Comparison of ENCODE assay signal across 15 mouse cellular contexts in the genomic region with DNA sequence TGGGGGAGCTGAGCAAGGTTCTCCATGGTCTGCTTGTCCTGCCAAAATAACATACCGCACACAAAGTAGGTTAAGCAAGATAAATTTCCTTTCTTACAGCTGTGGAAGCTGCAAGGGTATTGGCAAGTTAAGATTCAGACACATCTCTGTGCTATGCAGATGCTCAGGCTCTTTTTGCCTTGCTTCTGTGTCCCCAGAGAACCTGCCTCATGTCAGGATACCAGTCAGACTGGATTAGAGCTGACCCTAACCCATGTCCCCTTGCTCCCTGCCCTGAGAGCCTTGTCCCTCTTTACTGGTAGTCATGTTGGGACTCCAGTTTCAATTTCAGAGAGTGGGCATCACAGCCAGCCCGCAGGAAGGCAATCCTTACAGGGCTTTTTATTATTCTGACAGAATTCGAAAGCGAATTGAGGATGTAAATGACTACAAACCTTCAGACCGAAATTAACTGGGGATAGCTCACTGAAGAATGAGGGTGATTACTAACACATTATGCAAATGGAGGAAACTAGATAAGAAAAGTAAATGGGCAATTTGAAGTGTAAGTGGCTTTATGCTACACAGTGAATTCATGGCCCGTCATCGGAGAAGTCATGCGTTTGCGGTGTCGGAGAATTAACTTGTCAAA. TPM values are rescaled to one million over a fixed set of nuclear protein-coding genes. Genes with fewer than 3 reads are reported as not detected.
DNase-seq lines count a peak whose midpoint lies in the region; ATAC-seq and TF ChIP-seq lines count a peak whose summit lies in the region.
"Had no signal": no experiment of that assay in that cellular context is flagged by ENCODE, and none has a peak within 500 bp of the region (broad histone marks: within the 10 kb centered on the region; RNA-seq: fewer than 3 reads in every experiment).

No protein-coding gene starts in this region.

- no peak overlapping the region for H3K4me3 ChIP-seq in hindbrain, embryonic 14.5 days (replicated peaks; ENCODE audit: low read length)
- no peak overlapping the region for H3K4me3 ChIP-seq in hindbrain, embryonic 12.5 days
- H3K4me3 ChIP-seq in midbrain, embryonic 15.5 days: no peak overlapping the region
- no peak overlapping the region for H3K4me3 ChIP-seq in midbrain, postnatal 0 days (ENCODE audit: low read depth, low read length)
- no peak overlapping the region for H3K4me3 ChIP-seq in neural tube, embryonic 15.5 days (replicated peaks)
- H3K4me3 ChIP-seq: limb, embryonic 10.5 days; liver, embryonic 15.5 days; myocyte had no signal

- peak; percentile 75 for ATAC-seq in hindbrain, embryonic 14.5 days (ENCODE audit: low FRiP score)
- ATAC-seq in hindbrain, embryonic 12.5 days (ENCODE audit: low FRiP score): no peak
- ATAC-seq in midbrain, embryonic 15.5 days (replicated peaks): no peak
- ATAC-seq in midbrain, postnatal 0 days (ENCODE audit: low FRiP score): no peak
- ATAC-seq in common myeloid progenitor, adult 5-6 weeks (replicated peaks; ENCODE audit: low read depth, poor library complexity, severe bottlenecking): peak; percentile 57
- peak; percentile 56; the same call in 1 of the 2 replicates for ATAC-seq in neural tube, embryonic 15.5 days (ENCODE audit: low FRiP score)

- no peaks in the 10 kb centered on the region for H3K27me3 ChIP-seq in hindbrain, embryonic 14.5 days (ENCODE audit: control insufficient read depth, insufficient read depth, low read length)
- H3K27me3 ChIP-seq in hindbrain, embryonic 12.5 days: no peaks in the 10 kb centered on the region
- H3K27me3 ChIP-seq in midbrain, embryonic 15.5 days (replicated peaks): no peaks in the 10 kb centered on the region
- no peaks in the 10 kb centered on the region for H3K27me3 ChIP-seq in midbrain, postnatal 0 days (ENCODE audit: insufficient read depth, low read length)
- no peaks in the 10 kb centered on the region for H3K27me3 ChIP-seq in neural tube, embryonic 15.5 days (replicated peaks)
- H3K27me3 ChIP-seq: liver, embryonic 15.5 days had no signal

- H3K9ac ChIP-seq in hindbrain, embryonic 14.5 days: no peak overlapping the region
- no peak overlapping the region for H3K9ac ChIP-seq in hindbrain, embryonic 12.5 days
- no peak overlapping the region for H3K9ac ChIP-seq in midbrain, embryonic 15.5 days
- H3K9ac ChIP-seq in midbrain, postnatal 0 days (replicated peaks; ENCODE audit: low read length, poor library complexity, severe bottlenecking): no peak overlapping the region
- H3K9ac ChIP-seq in neural tube, embryonic 15.5 days (replicated peaks): no peak overlapping the region
- H3K9ac ChIP-seq: liver, embryonic 15.5 days had no signal

- 0 out of 2 replicates have a peak, but pooled peaks cover 8% of the 10 kb centered on the region for H3K4me1 ChIP-seq in hindbrain, embryonic 14.5 days (replicated peaks; ENCODE audit: control insufficient read depth, insufficient read depth, low read length)
- peaks cover 10% of the 10 kb centered on the region; the same call in 1 of the 2 replicates for H3K4me1 ChIP-seq in hindbrain, embryonic 12.5 days
- H3K4me1 ChIP-seq in midbrain, embryonic 15.5 days: no peaks in the 10 kb centered on the region
- H3K4me1 ChIP-seq in midbrain, postnatal 0 days (ENCODE audit: insufficient read depth, low read length): 0 out of 2 replicates have a peak, but pooled peaks cover 2% of the 10 kb centered on the region
- peaks cover 11% of the 10 kb centered on the region for H3K4me1 ChIP-seq in neural tube, embryonic 15.5 days
- H3K4me1 ChIP-seq: limb, embryonic 10.5 days had no signal

- no peak for DNase-seq in hindbrain, embryonic 14.5 days (ENCODE audit: low spot score)
- DNase-seq in midbrain, postnatal 0 days (ENCODE audit: low spot score): no peak
- DNase-seq in left cerebral cortex, postnatal 4 days: no peak
- no peak for DNase-seq in urinary bladder, postnatal 4 days (ENCODE audit: low spot score in 2 of 2)
- DNase-seq: adrenal gland, adult 2 months; cerebellum, postnatal 36 days; spleen, adult 18-20 months had no signal

- H3K36me3 ChIP-seq in hindbrain, embryonic 14.5 days (replicated peaks; ENCODE audit: control insufficient read depth, insufficient read depth): no peaks in the 10 kb centered on the region
- no peaks in the 10 kb centered on the region for H3K36me3 ChIP-seq in hindbrain, embryonic 12.5 days
- no peaks in the 10 kb centered on the region for H3K36me3 ChIP-seq in midbrain, embryonic 15.5 days (replicated peaks)
- H3K36me3 ChIP-seq in midbrain, postnatal 0 days (ENCODE audit: insufficient read depth, low read length): no peaks in the 10 kb centered on the region
- no peaks in the 10 kb centered on the region for H3K36me3 ChIP-seq in neural tube, embryonic 15.5 days
- H3K36me3 ChIP-seq: limb, embryonic 10.5 days; liver, embryonic 15.5 days had no signal

- no peak for TF ChIP-seq CTCF in midbrain, postnatal 0 days (IDR thresholded peaks at IDR 0.05)

- H3K4me2 ChIP-seq in hindbrain, embryonic 14.5 days (replicated peaks): no peak overlapping the region
- no peak overlapping the region for H3K4me2 ChIP-seq in hindbrain, embryonic 12.5 days (replicated peaks)
- H3K4me2 ChIP-seq in midbrain, embryonic 15.5 days: no peak overlapping the region
- no peak overlapping the region for H3K4me2 ChIP-seq in midbrain, postnatal 0 days (ENCODE audit: low read depth, low read length, poor library complexity, severe bottlenecking)
- no peak overlapping the region for H3K4me2 ChIP-seq in neural tube, embryonic 15.5 days
- H3K4me2 ChIP-seq: liver, embryonic 15.5 days had no signal

- H3K27ac ChIP-seq in hindbrain, embryonic 14.5 days: no peak overlapping the region
- H3K27ac ChIP-seq in hindbrain, embryonic 12.5 days: no peak overlapping the region
- H3K27ac ChIP-seq in midbrain, embryonic 15.5 days: 0 out of 2 replicates have a peak overlapping the region, but pooled peaks have one; percentile 8
- no peak overlapping the region for H3K27ac ChIP-seq in midbrain, postnatal 0 days (ENCODE audit: low read depth, low read length)
- H3K27ac ChIP-seq in neural tube, embryonic 15.5 days (replicated peaks): no peak overlapping the region
- H3K27ac ChIP-seq: limb, embryonic 10.5 days; liver, embryonic 15.5 days; macrophage had no signal

- intact Hi-C loops in left cerebral cortex, postnatal 4 days (cut with DNase I): no loop called here

- 64% methylated on average over 10 of the region's 10 CpGs for WGBS in hindbrain, embryonic 14.5 days
- WGBS in hindbrain, embryonic 12.5 days: 75% methylated on average over 10 of the region's 10 CpGs
- 75% methylated on average over 10 of the region's 10 CpGs for WGBS in midbrain, embryonic 15.5 days
- 75% methylated on average over 10 of the region's 10 CpGs for WGBS in midbrain, postnatal 0 days
- WGBS in neural tube, embryonic 15.5 days: 57% methylated on average over 10 of the region's 10 CpGs

- no peaks in the 10 kb centered on the region for H3K9me3 ChIP-seq in hindbrain, embryonic 14.5 days (ENCODE audit: control insufficient read depth, low read length)
- no peaks in the 10 kb centered on the region for H3K9me3 ChIP-seq in hindbrain, embryonic 12.5 days (replicated peaks)
- H3K9me3 ChIP-seq in midbrain, embryonic 15.5 days: no peaks in the 10 kb centered on the region
- H3K9me3 ChIP-seq in midbrain, postnatal 0 days (ENCODE audit: low read length): no peaks in the 10 kb centered on the region
- no peaks in the 10 kb centered on the region for H3K9me3 ChIP-seq in neural tube, embryonic 15.5 days (replicated peaks)
- H3K9me3 ChIP-seq: limb, embryonic 10.5 days; liver, embryonic 15.5 days had no signal

RNA-seq across cellular contexts. Expression of a gene that starts 19.0 kb away (rescaled TPM):
- 4.1 and 5.1 TPM in 2 replicates for polyA plus RNA-seq in hindbrain, embryonic 14.5 days (2014; fragmentation: Nextera tagmentation; extraction: Ambion mirVana)
- polyA plus RNA-seq in hindbrain, embryonic 12.5 days (2016; fragmentation: Nextera tagmentation; extraction: Ambion mirVana): 2.1 and 2.4 TPM in 2 replicates
- polyA plus RNA-seq in midbrain, embryonic 15.5 days (2015; fragmentation: Nextera tagmentation; extraction: Ambion mirVana): 1.3 and 1.6 TPM in 2 replicates
- 1.9 and 2.5 TPM in 2 replicates for total RNA-seq in midbrain, postnatal 0 days (2014; rRNA removed)
- polyA plus RNA-seq in midbrain, postnatal 0 days (2015; fragmentation: Nextera tagmentation; extraction: Ambion mirVana): 1.7 and 2.0 TPM in 2 replicates
- total RNA-seq in common myeloid progenitor, adult 5-6 weeks (2017): 8.3 and 10.3 TPM in 2 replicates
- polyA plus RNA-seq in neural tube, embryonic 15.5 days (2015; fragmentation: Nextera tagmentation; extraction: Ambion mirVana): 5.7 and 6.8 TPM in 2 replicates
- 1 to 10 TPM; 2.8 to 3.4 TPM for total RNA-seq in left cerebral cortex, postnatal 4 days (2021)

Comparison
In these comparisons a context has a peak if more than half of its experiments do, and no peak if none do; other contexts are left out.
1. ATAC-seq: peak in hindbrain, embryonic 14.5 days (single experiment), common myeloid progenitor, adult 5-6 weeks (single experiment) and neural tube, embryonic 15.5 days (single experiment); none in hindbrain, embryonic 12.5 days (single experiment), midbrain, embryonic 15.5 days (single experiment) and midbrain, postnatal 0 days (single experiment).